Mouse (Mus musculus) heart, embryonic 16.5 days (tissue): ENCODE measurements around the gene Syngr1. TPM values are rescaled to one million over a fixed set of nuclear protein-coding genes. Genes with fewer than 3 reads are reported as not detected.
A peak's percentile ranks its signal among the peaks of the same experiment; 100 is the strongest.

Source experiments
- ATAC-seq: fragments of 200-750 bp; cut with Nextera tagmentation; replicated peaks from 2 replicates; pipeline ENCODE4 v1.8.0; 2017; ENCODE audit warnings: moderate number of reproducible peaks; ENCODE audit not compliant: insufficient read depth, low FRiP score; ENCODE audit errors: extremely low read depth
- H3K27ac ChIP-seq: fragments of 300-500 bp; sonication (generic); 2 replicates; pipeline ENCODE4 v1.5.1; 2014; ENCODE audit warnings: mild to moderate bottlenecking, low read length, control low read depth, moderate library complexity
- H3K27me3 ChIP-seq: fragments of 300-500 bp; sonication (generic); 2 replicates; pipeline ENCODE4 v1.6.1; 2014; ENCODE audit warnings: low read length, mixed read lengths; ENCODE audit not compliant: control insufficient read depth, insufficient read depth
- H3K36me3 ChIP-seq: fragments of 300-500 bp; sonication (generic); 2 replicates; pipeline ENCODE4 v1.6.1; 2014; ENCODE audit not compliant: control insufficient read depth, insufficient read depth
- H3K4me1 ChIP-seq: fragments of 300-500 bp; sonication (generic); 2 replicates; pipeline ENCODE4 v1.6.1; 2014; ENCODE audit warnings: low read length, mixed read lengths; ENCODE audit not compliant: control insufficient read depth, insufficient read depth
- H3K4me2 ChIP-seq: fragments of 300-500 bp; sonication (generic); 2 replicates; pipeline ENCODE4 v1.6.1; 2014; ENCODE audit warnings: low read depth, mild to moderate bottlenecking, control low read depth, low read length
- H3K4me3 ChIP-seq: fragments of 300-500 bp; sonication (generic); 2 replicates; pipeline ENCODE4 v1.5.1; 2014; ENCODE audit warnings: mild to moderate bottlenecking, control low read depth, low read length
- H3K9ac ChIP-seq: fragments of 300-500 bp; sonication (generic); 2 replicates; pipeline ENCODE4 v1.6.1; 2014; ENCODE audit warnings: low read length, control low read depth
- H3K9me3 ChIP-seq: fragments of 300-500 bp; sonication (generic); replicated peaks from 2 replicates; pipeline ENCODE4 v1.6.1; 2016; ENCODE audit warnings: low read length; ENCODE audit not compliant: control insufficient read depth
- WGBS: fragments of 180-500 bp; shearing (Covaris S2); extraction: QIAGEN DNeasy Blood & Tissue Kit; methylation state at CpG from one replicate; pipeline ENCODE4 v1.1.7; 2014; 5-methylcytosine and 5-hydroxymethylcytosine counted together
- polyA plus RNA-seq: library from polyadenylated mRNA; unstranded; fragments of >200 nt; fragmentation: Nextera tagmentation; extraction: Ambion mirVana; gene quantifications from 2 replicates; pipeline ENCODE4 v1.2.1, GENCODE M21; 2015

The Syngr1 gene
- polyA plus RNA-seq, 1 experiment from 2014 or later: 61.2 TPM

GRCm38 (mm10) chr15:80074663-80075373 lies 16.3 kb upstream of the Syngr1 start:
- Histone ChIP-seq H3K36me3 (peaks cover 28% of the 10 kb centered on the region), H3K9me3 (no peaks in the 10 kb centered on the region), H3K4me1 (peaks cover 31% of the 10 kb centered on the region), H3K4me2 (no peak overlapping the region), H3K9ac (0 out of 2 replicates have a peak overlapping the region, but pooled peaks have one; percentile 20), H3K27me3 (no peaks in the 10 kb centered on the region), H3K27ac (no peak overlapping the region), H3K4me3 (no peak overlapping the region)
- 30% methylated on average over 6 of the region's 6 CpGs for WGBS
- no peak for ATAC-seq

GRCm38 (mm10) chr15:80075374-80075694 lies 15.8 kb upstream of the Syngr1 start:
- ATAC-seq: no peak

GRCm38 (mm10) chr15:80075733-80076337 lies 15.3 kb upstream of the Syngr1 start:
- H3K27me3 ChIP-seq: no peaks in the 10 kb centered on the region
- no peak overlapping the region for H3K4me2 ChIP-seq
- no peak overlapping the region for H3K4me3 ChIP-seq
- no peak for ATAC-seq
- H3K9me3 ChIP-seq: no peaks in the 10 kb centered on the region
- no peak overlapping the region; the same call in 1 of the 2 replicates for H3K9ac ChIP-seq
- no peak overlapping the region for H3K27ac ChIP-seq
- 28% methylated on average over 5 of the region's 5 CpGs for WGBS
- peaks cover 35% of the 10 kb centered on the region for H3K4me1 ChIP-seq
- peaks cover 38% of the 10 kb centered on the region for H3K36me3 ChIP-seq

More at GRCm38 (mm10) chr15:80075374-80075694, 15.8 kb upstream of the Syngr1 start:
- Histone ChIP-seq H3K4me1 (peaks cover 34% of the 10 kb centered on the region), H3K4me2 (no peak overlapping the region), H3K4me3 (no peak overlapping the region), H3K27ac (no peak overlapping the region), H3K27me3 (no peaks in the 10 kb centered on the region), H3K9me3 (no peaks in the 10 kb centered on the region), H3K9ac (peak overlapping the region; percentile 20; the same call in 1 of the 2 replicates), H3K36me3 (peaks cover 33% of the 10 kb centered on the region)
- WGBS: 38% methylated on average over 3 of the region's 3 CpGs

GRCm38 (mm10) chr15:80076338-80077136 lies 14.6 kb upstream of the Syngr1 start:
- peaks cover 45% of the 10 kb centered on the region for H3K36me3 ChIP-seq
- ATAC-seq: no peak

GRCm38 (mm10) chr15:80078058-80078814 lies 12.9 kb upstream of the Syngr1 start:
- Histone ChIP-seq H3K4me3 (no peak overlapping the region), H3K27ac (0 out of 2 replicates have a peak overlapping the region, but pooled peaks have one; percentile 40), H3K27me3 (no peaks in the 10 kb centered on the region), H3K9me3 (no peaks in the 10 kb centered on the region), H3K36me3 (peaks cover 51% of the 10 kb centered on the region), H3K4me1 (peaks cover 48% of the 10 kb centered on the region), H3K9ac (no peak overlapping the region), H3K4me2 (no peak overlapping the region)
- ATAC-seq: no peak; the same call in 1 of the 2 replicates
- WGBS: 63% methylated on average over 11 of the region's 11 CpGs

More at GRCm38 (mm10) chr15:80076338-80077136, 14.6 kb upstream of the Syngr1 start:
- no peaks in the 10 kb centered on the region for H3K27me3 ChIP-seq
- 12% methylated on average over 2 of the region's 2 CpGs for WGBS
- H3K27ac ChIP-seq: no peak overlapping the region; the same call in 1 of the 2 replicates
- H3K4me2 ChIP-seq: no peak overlapping the region
- H3K4me3 ChIP-seq: no peak overlapping the region
- H3K4me1 ChIP-seq: peaks cover 42% of the 10 kb centered on the region
- H3K9me3 ChIP-seq: no peaks in the 10 kb centered on the region
- no peak overlapping the region for H3K9ac ChIP-seq

GRCm38 (mm10) chr15:80079129-80079668 lies 11.9 kb upstream of the Syngr1 start:
- Histone ChIP-seq H3K9me3 (no peaks in the 10 kb centered on the region), H3K4me1 (peaks cover 50% of the 10 kb centered on the region), H3K9ac (peak overlapping the region; percentile 38), H3K27ac (no peak overlapping the region), H3K27me3 (no peaks in the 10 kb centered on the region), H3K4me2 (no peak overlapping the region), H3K36me3 (peaks cover 51% of the 10 kb centered on the region), H3K4me3 (no peak overlapping the region)
- ATAC-seq: no peak
- 89% methylated on average over 5 of the region's 5 CpGs for WGBS

- Histone ChIP-seq H3K27me3 (no peaks in the 10 kb centered on the region), H3K36me3 (peaks cover 51% of the 10 kb centered on the region), H3K9ac (peak overlapping the region; percentile 11; the same call in 1 of the 2 replicates), H3K4me3 (no peak overlapping the region), H3K27ac (peak overlapping the region; percentile 35; the same call in 1 of the 2 replicates), H3K9me3 (no peaks in the 10 kb centered on the region), H3K4me1 (peaks cover 43% of the 10 kb centered on the region), H3K4me2 (no peak overlapping the region)
- ATAC-seq: no peak
- 72% methylated on average over 3 of the region's 3 CpGs for whole genome bisulfite sequencing
Observed at GRCm38 (mm10) chr15:80079954-80080353, 11.2 kb upstream of the Syngr1 start.
